In the genomic region with DNA sequence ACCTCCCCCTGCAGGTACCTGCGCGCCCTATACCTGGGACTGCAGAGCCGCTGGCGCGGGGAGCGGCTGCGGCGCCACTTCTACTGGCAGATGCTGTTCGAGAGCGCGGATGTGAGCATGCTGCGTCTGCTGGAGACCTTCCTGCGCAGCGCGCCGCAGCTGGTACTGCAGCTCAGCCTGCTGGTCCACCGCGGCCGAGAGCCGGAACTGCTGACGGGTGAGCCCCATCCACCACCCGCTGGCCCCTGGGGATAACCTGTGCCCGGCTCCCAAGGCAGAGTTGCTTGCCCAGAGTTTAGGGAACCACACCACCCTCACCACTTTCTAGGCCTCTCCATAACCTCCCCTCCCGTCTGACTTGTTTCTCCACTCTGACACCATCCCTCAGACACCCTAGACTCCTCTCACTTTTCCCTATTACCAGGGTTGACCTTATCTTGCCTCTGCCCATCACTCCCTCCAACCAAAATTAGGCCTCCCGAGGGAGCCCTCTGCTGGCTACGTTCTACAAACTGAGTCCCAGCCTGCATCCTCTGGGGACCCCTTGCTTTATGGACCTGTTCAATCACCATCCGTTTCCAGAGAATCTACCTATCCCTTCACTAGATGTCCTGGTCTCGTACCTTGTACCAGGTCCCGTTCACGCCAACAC, we compare ENCODE assay signal across 8 mouse cellular contexts. TPM values are rescaled to one million over a fixed set of nuclear protein-coding genes. Genes with fewer than 3 reads are reported as not detected.
DNase-seq lines count a peak whose midpoint lies in the region; ATAC-seq and TF ChIP-seq lines count a peak whose summit lies in the region.

No protein-coding gene starts in this region.

- no peak for ATAC-seq in limb, embryonic 15.5 days (ENCODE audit: insufficient number of reproducible peaks, low FRiP score, low TSS enrichment, low read depth)
- ATAC-seq in frontal cortex, adult (ENCODE audit: low TSS enrichment) = no peak
- no peak for ATAC-seq in inflammation-experienced regulatory T-cells, adult 6 months

- no peak for TF ChIP-seq CTCF in kidney, adult 2 months (conservative IDR thresholded peaks at IDR 0.05; ENCODE audit: insufficient read depth, insufficient read length, low read depth, low read length)
- peak; percentile 55 for TF ChIP-seq CTCF in ES-Bruce4 (IDR thresholded peaks at IDR 0.05; ENCODE audit: low read depth, low read length)

- no peaks in the 10 kb centered on the region for H3K27me3 ChIP-seq in kidney, adult 2 months (replicated peaks; ENCODE audit: control insufficient read depth, insufficient read depth, low read length)
- H3K27me3 ChIP-seq in ES-Bruce4 (ENCODE audit: control insufficient read depth, insufficient read depth, low read length, poor library complexity, severe bottlenecking) = no peaks in the 10 kb centered on the region
- peaks cover 51% of the 10 kb centered on the region for H3K27me3 ChIP-seq in limb, embryonic 15.5 days

- peak; percentile 19 for DNase-seq in kidney, adult 2 months
- DNase-seq in kidney, adult 9 months = no peak
- peak; percentile 64 for DNase-seq in cerebellum, adult 9-11 months
- no peak for DNase-seq in adrenal gland, postnatal 25 days

- H3K9ac ChIP-seq in ES-Bruce4 (ENCODE audit: low read depth, poor library complexity, severe bottlenecking) = peak overlapping the region; percentile 26; the same call in 1 of the 2 replicates
- no peak overlapping the region for H3K9ac ChIP-seq in limb, embryonic 15.5 days

- 11% methylated on average over 30 of the region's 30 CpGs for WGBS in kidney, adult 2 months
- 8% methylated on average over 30 of the region's 30 CpGs for WGBS in limb, embryonic 15.5 days

- H3K36me3 ChIP-seq in kidney, adult 2 months (ENCODE audit: control insufficient read depth, insufficient read depth, low read length) = no peaks in the 10 kb centered on the region
- no peaks in the 10 kb centered on the region for H3K36me3 ChIP-seq in ES-Bruce4 (ENCODE audit: control insufficient read depth, insufficient read depth, low read length, poor library complexity, severe bottlenecking)
- H3K36me3 ChIP-seq in limb, embryonic 15.5 days = no peaks in the 10 kb centered on the region

- TF ChIP-seq POLR2A in kidney, adult 2 months (IDR thresholded peaks at IDR 0.05; ENCODE audit: low read depth, low read length) = no peak
- TF ChIP-seq POLR2A in ES-Bruce4 (IDR thresholded peaks at IDR 0.05; ENCODE audit: insufficient read depth, low read length) = no peak

- no peak for TF ChIP-seq EP300 in ES-Bruce4 (IDR thresholded peaks at IDR 0.05; ENCODE audit: insufficient read depth, low read depth, low read length)

- no peak overlapping the region for H3K4me3 ChIP-seq in kidney, adult 2 months (ENCODE audit: insufficient read depth, low read depth, low read length)
- H3K4me3 ChIP-seq in ES-Bruce4 (ENCODE audit: low read depth, low read length) = peak overlapping the region; percentile 57
- H3K4me3 ChIP-seq in limb, embryonic 15.5 days = no peak overlapping the region

- no peaks in the 10 kb centered on the region for H3K4me1 ChIP-seq in kidney, adult 2 months (ENCODE audit: control insufficient read depth, insufficient read depth, low read length)
- no peaks in the 10 kb centered on the region for H3K4me1 ChIP-seq in ES-Bruce4 (ENCODE audit: control insufficient read depth, insufficient read depth, low read length)
- H3K4me1 ChIP-seq in limb, embryonic 15.5 days = peaks cover 12% of the 10 kb centered on the region

- H3K27ac ChIP-seq in kidney, adult 2 months (ENCODE audit: insufficient read depth, low read depth, low read length) = no peak overlapping the region
- no peak overlapping the region for H3K27ac ChIP-seq in ES-Bruce4 (ENCODE audit: insufficient read depth, low read length)
- H3K27ac ChIP-seq in limb, embryonic 15.5 days = no peak overlapping the region

- H3K4me2 ChIP-seq in limb, embryonic 15.5 days = 0 out of 2 replicates have a peak overlapping the region, but pooled peaks have one; percentile 10

- no peaks in the 10 kb centered on the region for H3K9me3 ChIP-seq in ES-Bruce4 (replicated peaks; ENCODE audit: control insufficient read depth, insufficient read depth, low read length, poor library complexity, severe bottlenecking)
- no peaks in the 10 kb centered on the region for H3K9me3 ChIP-seq in limb, embryonic 15.5 days

RNA-seq across cellular contexts. Expression of a gene that starts 12.9 kb away (rescaled TPM):
- 23.0 and 25.1 TPM in 2 replicates for polyA plus RNA-seq in kidney, adult 2 months (2012; rRNA removed)
- polyA plus RNA-seq in ES-Bruce4 (2011; ENCODE audit: insufficient read depth, insufficient read length, low read depth, missing spikeins) = not detected in 2 replicates
- 1.8 and 2.3 TPM in 2 replicates for polyA plus RNA-seq in limb, embryonic 15.5 days (2015; fragmentation: Nextera tagmentation; extraction: Ambion mirVana)
- 13.6 and 16.0 TPM in 2 replicates for total RNA-seq in adrenal gland, postnatal 25 days (2021)
- polyA plus RNA-seq in inflammation-experienced regulatory T-cells, adult 6 months (2017; shearing (Covaris generic)) = not detected

RNA-seq across cellular contexts. Expression of a gene that starts 21.2 kb away (rescaled TPM):
- polyA plus RNA-seq in kidney, adult 2 months (2012; rRNA removed) = not detected in 2 replicates
- not detected in 2 replicates for polyA plus RNA-seq in ES-Bruce4 (2011; ENCODE audit: insufficient read depth, insufficient read length, low read depth, missing spikeins)
- not detected in 2 replicates for polyA plus RNA-seq in limb, embryonic 15.5 days (2015; fragmentation: Nextera tagmentation; extraction: Ambion mirVana)
- 0.57 and 1.4 TPM in 2 replicates for total RNA-seq in adrenal gland, postnatal 25 days (2021)
- polyA plus RNA-seq in inflammation-experienced regulatory T-cells, adult 6 months (2017; shearing (Covaris generic)) = not detected

RNA-seq across cellular contexts. Expression of a gene that starts 37.6 kb away (rescaled TPM):
- polyA plus RNA-seq in kidney, adult 2 months (2012; rRNA removed) = 55.7 and 68.4 TPM in 2 replicates
- polyA plus RNA-seq in ES-Bruce4 (2011; ENCODE audit: insufficient read depth, insufficient read length, low read depth, missing spikeins) = 39.8 and 44.2 TPM in 2 replicates
- 144 and 152 TPM in 2 replicates for polyA plus RNA-seq in limb, embryonic 15.5 days (2015; fragmentation: Nextera tagmentation; extraction: Ambion mirVana)
- 163 and 187 TPM in 2 replicates for total RNA-seq in adrenal gland, postnatal 25 days (2021)
- 100 to 1,000 TPM; 149 to 191 (median 188) TPM for polyA plus RNA-seq in inflammation-experienced regulatory T-cells, adult 6 months (2017; shearing (Covaris generic))

RNA-seq across cellular contexts. Expression of a gene that starts 55.4 kb away (rescaled TPM):
- 2.9 and 4.4 TPM in 2 replicates for polyA plus RNA-seq in kidney, adult 2 months (2012; rRNA removed)
- polyA plus RNA-seq in ES-Bruce4 (2011; ENCODE audit: insufficient read depth, insufficient read length, low read depth, missing spikeins) = 2.4 TPM in 2 replicates
- polyA plus RNA-seq in limb, embryonic 15.5 days (2015; fragmentation: Nextera tagmentation; extraction: Ambion mirVana) = 10.6 and 14.5 TPM in 2 replicates
- total RNA-seq in adrenal gland, postnatal 25 days (2021) = 1.7 and 1.9 TPM in 2 replicates
- polyA plus RNA-seq in inflammation-experienced regulatory T-cells, adult 6 months (2017; shearing (Covaris generic)) = 1 to 10 TPM in 1 of 3 experiments, under 1 TPM in 1, not detected in 1; 0.28 to 1.0 TPM

Comparison
In these comparisons a context has a peak if more than half of its experiments do, and no peak if none do; other contexts are left out.
1. DNase-seq: peak in kidney, adult 2 months (single experiment) and cerebellum, adult 9-11 months (single experiment); none in kidney, adult 9 months (single experiment) and adrenal gland, postnatal 25 days (single experiment).